Mouse (Mus musculus) midbrain, embryonic 15.5 days (tissue): ENCODE measurements around the gene Rgs7bp. TPM values are rescaled to one million over a fixed set of nuclear protein-coding genes. Genes with fewer than 3 reads are reported as not detected.
"Not testable (repeated sequence)": the region's sequence is repeated elsewhere in the genome, so short reads cannot be mapped to it uniquely, and the experiment has no call there.

Source experiments
- ATAC-seq: fragments of 200-750 bp; cut with Nextera tagmentation; replicated peaks from 2 replicates; pipeline ENCODE4 v1.8.0; 2017; ENCODE audit warnings: moderate TSS enrichment
- H3K27ac ChIP-seq: fragments of 300-500 bp; sonication (generic); 2 replicates; pipeline ENCODE4 v1.5.1; 2015; ENCODE audit warnings: mild to moderate bottlenecking, inconsistent platforms
- H3K27me3 ChIP-seq: fragments of 300-500 bp; sonication (generic); replicated peaks from 2 replicates; pipeline ENCODE4 v1.6.1; 2015; ENCODE audit warnings: inconsistent platforms
- H3K36me3 ChIP-seq: fragments of 300-500 bp; sonication (generic); replicated peaks from 2 replicates; pipeline ENCODE4 v1.6.1; 2015; ENCODE audit warnings: inconsistent platforms
- H3K4me1 ChIP-seq: fragments of 300-500 bp; sonication (generic); 2 replicates; pipeline ENCODE4 v1.6.1; 2015; ENCODE audit warnings: inconsistent platforms
- H3K4me2 ChIP-seq: fragments of 300-500 bp; sonication (generic); 2 replicates; pipeline ENCODE4 v1.6.1; 2015; ENCODE audit warnings: inconsistent platforms, mild to moderate bottlenecking, moderate library complexity
- H3K4me3 ChIP-seq: fragments of 300-500 bp; sonication (generic); 2 replicates; pipeline ENCODE4 v1.5.1; 2015; ENCODE audit warnings: mild to moderate bottlenecking, inconsistent platforms
- H3K9ac ChIP-seq: fragments of 300-500 bp; sonication (generic); 2 replicates; pipeline ENCODE4 v1.6.1; 2015; ENCODE audit warnings: mild to moderate bottlenecking, inconsistent platforms
- H3K9me3 ChIP-seq: fragments of 300-500 bp; sonication (generic); 2 replicates; pipeline ENCODE4 v1.6.1; 2016; ENCODE audit warnings: inconsistent platforms
- WGBS: fragments of 180-500 bp; shearing (Covaris S2); methylation state at CpG from one replicate; pipeline ENCODE4 v1.1.7; 2015; ENCODE audit warnings: mixed read lengths; 5-methylcytosine and 5-hydroxymethylcytosine counted together
- polyA plus RNA-seq: library from polyadenylated mRNA; unstranded; fragments of >200 nt; fragmentation: Nextera tagmentation; extraction: Ambion mirVana; gene quantifications from 2 replicates; pipeline ENCODE4 v1.2.1, GENCODE M21; 2015

Gene Rgs7bp
- polyA plus RNA-seq, 1 experiment from 2014 or later, result 4.5 TPM

GRCm38 (mm10) chr13:104960206-104960928 is 94.4 kb downstream of the Rgs7bp start:
- Histone ChIP-seq H3K4me1 (no peaks in the 10 kb centered on the region), H3K4me3 (no peak overlapping the region), H3K9me3 (no peaks in the 10 kb centered on the region), H3K27ac (no peak overlapping the region), H3K36me3 (no peaks in the 10 kb centered on the region), H3K27me3 (no peaks in the 10 kb centered on the region), H3K9ac (no peak overlapping the region), H3K4me2 (no peak overlapping the region)
- WGBS, result 80% methylated on average over 7 of the region's 7 CpGs
- no peak for ATAC-seq

- no peak for ATAC-seq
- no peaks in the 10 kb centered on the region for H3K36me3 ChIP-seq
- no peak overlapping the region for H3K4me2 ChIP-seq
- H3K4me3 ChIP-seq, result no peak overlapping the region
- WGBS, result 79% methylated on average over 4 of the region's 4 CpGs
- no peaks in the 10 kb centered on the region for H3K4me1 ChIP-seq
- H3K9me3 ChIP-seq, result no peaks in the 10 kb centered on the region
- no peak overlapping the region for H3K9ac ChIP-seq
- no peaks in the 10 kb centered on the region for H3K27me3 ChIP-seq
- no peak overlapping the region for H3K27ac ChIP-seq
Measured at GRCm38 (mm10) chr13:104959733-104960132, 95.0 kb downstream of the Rgs7bp start.

GRCm38 (mm10) chr13:104947958-104948357 is 106.8 kb downstream of the Rgs7bp start:
- Histone ChIP-seq H3K36me3 (no peaks in the 10 kb centered on the region), H3K9me3 (no peaks in the 10 kb centered on the region), H3K27me3 (no peaks in the 10 kb centered on the region), H3K27ac (no peak overlapping the region), H3K4me1 (peaks cover 3% of the 10 kb centered on the region; the same call in 1 of the 2 replicates), H3K4me3 (no peak overlapping the region), H3K4me2 (peak overlapping the region; percentile 41), H3K9ac (no peak overlapping the region)
- 0% methylated on average over 7 of the region's 7 CpGs for whole genome bisulfite sequencing
- ATAC-seq, result peak; percentile 89

GRCm38 (mm10) chr13:104940483-104940882 is 114.2 kb downstream of the Rgs7bp start:
- H3K4me1 ChIP-seq, result no peaks in the 10 kb centered on the region
- ATAC-seq, result no peak; the same call in 1 of the 2 replicates
- H3K27ac ChIP-seq, result no peak overlapping the region
- H3K36me3 ChIP-seq, result no peaks in the 10 kb centered on the region
- no peaks in the 10 kb centered on the region for H3K27me3 ChIP-seq
- no peaks in the 10 kb centered on the region for H3K9me3 ChIP-seq
- H3K4me2 ChIP-seq, result no peak overlapping the region
- no peak overlapping the region for H3K9ac ChIP-seq
- H3K4me3 ChIP-seq, result no peak overlapping the region
- WGBS, result 94% methylated on average over 8 of the region's 8 CpGs

GRCm38 (mm10) chr13:104939856-104940255 is 114.9 kb downstream of the Rgs7bp start:
- Histone ChIP-seq H3K4me2 (no peak overlapping the region), H3K4me3 (no peak overlapping the region), H3K4me1 (no peaks in the 10 kb centered on the region), H3K9me3 (no peaks in the 10 kb centered on the region), H3K27me3 (no peaks in the 10 kb centered on the region), H3K36me3 (no peaks in the 10 kb centered on the region), H3K9ac (no peak overlapping the region), H3K27ac (no peak overlapping the region)
- ATAC-seq, result 0 out of 2 replicates have a peak, but pooled peaks have one; percentile 32
- WGBS, result 8% methylated on average over 4 of the region's 4 CpGs

- no peak overlapping the region for H3K4me3 ChIP-seq
- 69% methylated on average over 13 of the region's 13 CpGs for WGBS
- ATAC-seq, result peak; percentile 46; the same call in 1 of the 2 replicates
- no peaks in the 10 kb centered on the region for H3K36me3 ChIP-seq
- H3K27me3 ChIP-seq, result no peaks in the 10 kb centered on the region
- no peak overlapping the region for H3K27ac ChIP-seq
- H3K4me1 ChIP-seq, result no peaks in the 10 kb centered on the region
- no peaks in the 10 kb centered on the region for H3K9me3 ChIP-seq
- no peak overlapping the region for H3K4me2 ChIP-seq
- no peak overlapping the region for H3K9ac ChIP-seq
Measured at GRCm38 (mm10) chr13:104938966-104939593, 115.7 kb downstream of the Rgs7bp start.

GRCm38 (mm10) chr13:104937759-104938158 is 117.0 kb downstream of the Rgs7bp start:
- WGBS, result 31% methylated on average over 5 of the region's 6 CpGs
- Histone ChIP-seq H3K27ac (no peak overlapping the region), H3K9me3 (no peaks in the 10 kb centered on the region), H3K36me3 (no peaks in the 10 kb centered on the region), H3K27me3 (no peaks in the 10 kb centered on the region), H3K4me3 (0 out of 2 replicates have a peak overlapping the region, but pooled peaks have one; percentile 3), H3K4me1 (no peaks in the 10 kb centered on the region), H3K4me2 (peak overlapping the region; percentile 36), H3K9ac (no peak overlapping the region)
- ATAC-seq, result 0 out of 2 replicates have a peak, but pooled peaks have one; percentile 41

GRCm38 (mm10) chr13:104936586-104936985 is 118.1 kb downstream of the Rgs7bp start:
- H3K9me3 ChIP-seq, result no peaks in the 10 kb centered on the region
- ATAC-seq, result no peak
- H3K36me3 ChIP-seq, result no peaks in the 10 kb centered on the region
- no peak overlapping the region for H3K9ac ChIP-seq
- no peak overlapping the region for H3K4me2 ChIP-seq
- H3K4me3 ChIP-seq, result no peak overlapping the region
- H3K27me3 ChIP-seq, result no peaks in the 10 kb centered on the region
- no peaks in the 10 kb centered on the region for H3K4me1 ChIP-seq
- 90% methylated on average over 2 of the region's 2 CpGs for WGBS
- no peak overlapping the region for H3K27ac ChIP-seq

GRCm38 (mm10) chr13:104931635-104932532 is 122.8 kb downstream of the Rgs7bp start:
- Histone ChIP-seq H3K9ac (no peak overlapping the region), H3K4me3 (no peak overlapping the region), H3K4me2 (no peak overlapping the region), H3K27ac (no peak overlapping the region), H3K36me3 (no peaks in the 10 kb centered on the region), H3K9me3 (no peaks in the 10 kb centered on the region), H3K4me1 (no peaks in the 10 kb centered on the region), H3K27me3 (no peaks in the 10 kb centered on the region)
- WGBS, result 84% methylated on average over 6 of the region's 6 CpGs
- no peak for ATAC-seq

GRCm38 (mm10) chr13:104930814-104931213 is 123.9 kb downstream of the Rgs7bp start:
- Histone ChIP-seq H3K36me3 (no peaks in the 10 kb centered on the region), H3K4me3 (no peak overlapping the region), H3K9me3 (no peaks in the 10 kb centered on the region), H3K9ac (no peak overlapping the region), H3K4me2 (no peak overlapping the region), H3K27ac (no peak overlapping the region), H3K4me1 (no peaks in the 10 kb centered on the region), H3K27me3 (no peaks in the 10 kb centered on the region)
- 63% methylated on average over 3 of the region's 3 CpGs for WGBS
- ATAC-seq, result no peak

- Histone ChIP-seq H3K4me3 (no peak overlapping the region), H3K27ac (no peak overlapping the region), H3K4me2 (no peak overlapping the region), H3K4me1 (0 out of 2 replicates have a peak, but pooled peaks cover 2% of the 10 kb centered on the region), H3K36me3 (no peaks in the 10 kb centered on the region), H3K9ac (no peak overlapping the region), H3K9me3 (no peaks in the 10 kb centered on the region), H3K27me3 (no peaks in the 10 kb centered on the region)
- no peak for ATAC-seq
- WGBS, result 80% methylated on average over 16 of the region's 16 CpGs
Measured at GRCm38 (mm10) chr13:104918663-104919062, 136.1 kb downstream of the Rgs7bp start.

- not testable (repeated sequence) for H3K27me3 ChIP-seq
Measured at GRCm38 (mm10) chr13:104916771-104917170, 138.0 kb downstream of the Rgs7bp start.

More at GRCm38 (mm10) chr13:104916771-104917170, 138.0 kb downstream of the Rgs7bp start:
- H3K9me3 ChIP-seq, H3K4me2 ChIP-seq, H3K4me1 ChIP-seq, H3K27ac ChIP-seq, H3K4me3 ChIP-seq, ATAC-seq, H3K9ac ChIP-seq, H3K36me3 ChIP-seq: not testable (repeated sequence)
- WGBS, result 69% methylated on average over 6 of the region's 6 CpGs
